Mouse (Mus musculus) right cerebral cortex, postnatal 10 days (tissue): Measurements from ENCODE around the gene Bank1.
"Not testable (repeated sequence)": the region's sequence is repeated elsewhere in the genome, so short reads cannot be mapped to it uniquely, and the experiment has no call there.

Source experiments
- DNase-seq, 2 experiments: peaks; one replicate each; pipeline ENCODE4 v3.0.0; 2021; ENCODE audit warnings: low spot score in 2 of 2

Bank1 gene

GRCm38 (mm10) chr3:136325783-136326182, at the start of gene Bank1:
TSS of gene Bank1 (minus strand) at chr3:136326066.
- peak; percentile 40 to 60 for DNase-seq

DNA sequence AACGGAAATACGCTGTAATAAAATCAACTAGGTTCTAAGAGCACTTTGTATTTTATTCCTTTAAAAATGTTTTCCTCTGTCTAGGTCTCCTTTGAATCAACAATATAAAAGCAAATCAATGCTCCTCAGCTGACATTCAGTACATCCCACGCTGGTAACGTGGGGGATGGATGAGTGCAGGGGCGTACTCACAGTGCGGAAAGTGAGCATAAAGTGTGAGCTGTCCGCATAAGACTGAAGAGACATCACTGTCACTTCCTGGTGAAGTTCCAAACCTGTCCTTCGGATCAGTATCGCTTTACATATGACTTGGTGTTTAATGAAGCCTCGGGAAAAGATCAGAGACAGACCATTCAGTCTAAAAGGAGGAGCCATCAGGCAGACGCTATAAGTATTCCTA, 44.0 kb upstream of the Bank1 start:
- no peak for DNase-seq

DNA sequence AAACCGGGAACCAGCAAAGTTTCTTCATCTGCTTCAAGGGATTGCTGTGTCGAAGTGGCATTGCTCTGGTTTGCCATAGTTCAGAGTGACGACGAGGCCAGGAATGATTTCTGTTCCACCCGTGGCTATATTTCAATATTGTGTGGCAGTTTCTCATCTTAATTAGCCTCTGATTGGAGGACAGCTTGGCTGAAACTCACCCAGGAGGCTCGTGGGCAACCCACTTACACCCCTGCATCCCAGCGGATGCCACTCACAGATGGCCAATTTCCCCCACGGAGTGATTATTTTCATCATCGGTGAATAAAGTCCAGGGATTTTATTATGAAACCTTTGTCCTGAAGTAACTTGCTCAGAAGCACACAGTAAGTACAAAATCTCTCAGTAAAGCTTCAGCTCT, 43.6 kb upstream of the Bank1 start:
- DNase-seq, result no peak

DNA sequence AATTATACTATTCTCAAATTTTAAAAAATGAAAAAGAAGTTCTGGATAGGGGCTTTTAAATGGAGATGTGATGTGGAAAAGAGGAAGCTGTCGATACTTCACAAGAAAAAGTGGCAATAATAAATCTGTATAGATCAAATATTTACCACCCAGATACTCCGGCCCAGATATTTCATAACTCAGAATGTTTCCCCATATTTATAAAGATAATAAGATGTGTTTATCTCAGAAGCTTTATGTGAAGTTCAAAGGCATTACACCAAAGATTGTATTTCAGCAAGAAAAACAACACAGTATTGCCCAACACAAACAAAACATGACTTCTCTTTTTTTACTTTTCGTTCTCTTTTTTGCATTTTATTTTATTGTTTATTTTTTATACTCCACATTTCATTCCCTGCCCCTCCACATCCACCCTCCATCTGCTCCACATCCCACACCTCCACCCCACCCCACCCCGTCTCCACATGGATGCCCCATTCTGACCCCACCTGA, 42.7 kb upstream of the Bank1 start:
- no peak for DNase-seq

DNA sequence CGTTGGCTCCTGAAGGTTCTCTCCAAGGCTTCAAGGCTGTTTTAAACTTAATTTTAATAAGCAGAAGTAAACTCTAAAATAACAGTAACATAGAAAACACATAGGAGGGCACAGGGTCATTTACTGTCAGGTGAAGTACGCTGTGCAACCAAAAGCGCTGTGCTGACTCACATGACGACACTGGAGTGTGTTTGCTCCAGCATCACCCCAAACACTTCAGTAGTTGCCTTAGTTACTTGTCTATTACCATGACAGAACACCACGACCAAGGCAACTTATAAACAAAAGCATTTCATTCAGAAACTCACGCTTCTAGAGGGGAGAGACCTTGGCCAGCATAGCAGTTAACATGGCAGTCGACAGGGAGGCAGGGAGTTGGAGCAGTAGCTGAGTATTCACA, 23.8 kb upstream of the Bank1 start:
- no peak for DNase-seq

- DNase-seq, result no peak
These were observed 22.7 kb upstream of the Bank1 start for GRCm38 (mm10) chr3:136348611-136349010.

DNA sequence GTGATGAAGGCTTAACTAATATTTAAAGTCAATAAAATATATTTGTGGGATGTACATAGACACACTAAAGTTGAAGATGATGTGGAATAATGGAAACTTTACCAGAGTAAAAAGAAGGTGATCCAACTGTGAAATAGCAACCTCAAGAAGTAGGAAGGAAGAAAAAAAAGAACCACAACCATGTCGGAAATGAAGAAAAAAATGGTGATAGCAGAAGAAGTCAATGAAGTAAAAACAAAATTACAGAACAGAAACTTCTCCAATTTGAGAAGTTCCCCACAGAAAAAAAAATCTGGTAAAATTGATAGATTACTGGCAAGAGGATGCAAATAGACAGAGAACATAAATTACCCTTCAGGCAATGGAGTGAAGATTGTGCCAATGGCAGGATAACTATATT, 21.4 kb upstream of the Bank1 start:
- no peak for DNase-seq

DNA sequence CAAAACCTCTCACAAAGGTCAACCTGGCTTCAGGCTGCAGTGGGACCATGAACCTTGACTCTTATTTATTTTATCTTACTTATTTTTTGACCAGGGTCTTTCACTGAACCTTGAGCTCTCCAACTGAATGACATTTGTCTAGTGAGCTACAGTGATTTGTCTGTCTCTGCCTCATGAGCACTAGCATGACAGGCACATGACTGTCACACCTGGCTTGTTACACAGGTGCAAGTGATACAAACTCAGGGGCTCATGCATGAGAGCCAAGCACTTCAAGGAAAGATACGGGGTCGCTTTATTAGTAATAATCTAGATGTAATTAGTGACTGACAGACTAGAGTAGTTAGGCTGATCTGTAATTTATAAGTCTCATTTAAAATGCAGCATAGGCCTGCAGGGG, 16.0 kb upstream of the Bank1 start:
- DNase-seq, result no peak

- no peak for DNase-seq
These were observed 14.0 kb upstream of the Bank1 start for GRCm38 (mm10) chr3:136339896-136340295.

DNA sequence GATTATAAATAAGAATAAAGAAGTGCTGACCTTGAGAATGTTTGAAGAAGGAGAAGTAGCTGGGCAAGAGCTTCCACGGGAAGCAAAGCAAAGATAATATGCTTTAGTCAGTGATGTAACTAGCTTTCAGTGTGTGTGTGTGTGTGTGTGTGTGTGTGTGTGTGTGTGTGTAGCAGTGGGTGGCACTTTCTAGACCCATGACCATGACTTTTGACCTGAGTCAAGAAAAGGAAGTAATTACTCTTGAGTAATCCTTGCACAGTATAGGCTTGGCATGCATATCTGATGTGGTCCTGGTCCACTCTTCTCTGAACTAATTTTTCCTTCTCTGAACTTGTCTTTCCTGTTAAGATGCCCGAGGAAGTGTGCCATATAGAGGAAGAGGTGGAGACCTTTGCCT, 5.3 kb upstream of the Bank1 start:
- DNase-seq, result no peak

- DNase-seq, result no peak
These were observed 4.2 kb upstream of the Bank1 start for GRCm38 (mm10) chr3:136330043-136330442.

DNA sequence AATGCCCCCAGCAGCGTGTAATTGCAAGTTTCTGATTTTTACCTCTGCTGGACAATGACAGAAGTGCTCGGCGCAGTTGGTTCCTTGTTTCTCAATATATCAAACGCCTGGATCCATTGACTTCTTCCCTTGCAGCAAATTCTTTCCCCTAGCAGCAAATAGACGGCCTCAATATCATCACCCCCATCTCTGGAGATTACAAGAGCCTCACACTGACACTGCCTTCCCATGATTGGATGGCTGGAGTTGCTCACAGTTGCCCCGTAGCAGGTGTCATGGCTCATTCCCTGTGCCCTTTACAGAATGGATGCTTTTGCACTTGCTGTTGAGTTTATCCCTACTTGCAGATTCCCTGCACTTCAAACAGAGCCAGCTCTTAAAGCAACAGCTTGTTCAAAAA, 3.3 kb upstream of the Bank1 start:
- DNase-seq, result no peak

- DNase-seq, result not testable (repeated sequence)
These were observed 1.1 kb downstream of the Bank1 start for GRCm38 (mm10) chr3:136324716-136325115.

- DNase-seq, result no peak
These were observed 3.9 kb downstream of the Bank1 start for GRCm38 (mm10) chr3:136321936-136322335.

GRCm38 (mm10) chr3:136308487-136308886, 17.4 kb downstream of the Bank1 start:
- DNase-seq, result no peak

DNA sequence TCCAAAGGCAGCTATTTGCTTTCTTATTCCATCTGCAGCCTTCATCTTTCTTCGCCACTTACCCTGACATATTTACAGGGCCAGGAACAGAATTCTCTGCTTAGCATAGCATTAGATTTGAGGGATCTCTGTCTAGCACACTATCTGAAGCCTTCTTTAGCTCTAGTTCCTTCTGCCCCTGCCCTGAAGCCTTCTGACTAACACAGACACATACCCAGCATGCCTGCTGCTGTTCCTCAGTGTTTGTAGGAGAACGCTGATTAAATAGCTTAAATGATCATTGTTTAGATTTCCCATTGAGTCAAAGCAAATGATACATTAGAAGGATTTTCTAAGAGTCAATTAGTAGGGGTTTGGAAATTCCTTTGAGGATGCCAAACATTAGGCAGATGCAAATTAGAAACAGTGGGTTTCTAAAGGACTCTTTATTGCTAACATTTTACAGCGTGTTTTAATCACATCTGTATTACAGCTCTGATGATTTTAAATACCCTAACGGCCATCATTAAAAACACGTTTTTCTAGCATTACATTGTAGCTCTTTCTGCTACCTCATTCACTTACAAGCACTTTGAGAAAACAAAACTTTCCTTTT, 19.2 kb downstream of the Bank1 start:
- DNase-seq, result no peak

DNA sequence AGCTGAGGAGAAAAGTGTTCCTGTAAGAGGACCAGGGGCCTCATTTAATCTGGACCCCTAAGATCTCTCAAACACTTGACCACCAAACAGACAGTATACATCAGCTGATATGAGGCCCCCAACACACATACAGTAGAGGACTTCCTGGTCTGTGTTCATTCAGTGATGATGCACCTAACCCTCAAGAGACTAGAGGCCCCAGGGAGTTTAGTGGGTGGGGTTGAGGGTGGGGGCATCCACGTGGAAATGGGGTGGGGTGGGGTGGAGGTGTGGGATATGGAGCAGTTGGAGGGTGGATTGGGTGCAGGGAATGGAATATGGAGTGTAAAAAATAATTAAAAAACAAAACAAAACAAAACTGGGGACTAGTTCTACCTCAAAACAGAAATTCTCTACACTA, 23.3 kb downstream of the Bank1 start:
- DNase-seq, result no peak

- not testable (repeated sequence) for DNase-seq
These were observed 25.1 kb downstream of the Bank1 start for GRCm38 (mm10) chr3:136300810-136301209.

DNA sequence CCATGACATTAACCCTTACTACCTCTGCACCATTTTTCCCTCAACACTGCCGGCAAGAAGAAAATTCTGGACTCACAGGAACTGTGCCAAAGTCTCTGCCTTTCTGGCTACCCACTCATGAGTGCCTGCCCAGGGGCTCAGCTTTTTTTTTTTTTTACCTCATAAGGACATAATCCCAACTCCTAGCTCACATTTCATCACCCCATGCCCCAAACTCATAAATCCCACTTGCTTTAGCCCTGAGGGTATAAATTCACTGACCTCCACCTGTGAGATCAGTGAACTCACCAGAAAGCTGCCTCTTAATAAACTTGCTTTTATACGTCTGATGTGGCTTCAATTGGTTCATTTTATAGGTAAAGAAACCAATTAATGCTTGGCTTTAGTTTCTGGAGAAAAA, 28.5 kb downstream of the Bank1 start:
- DNase-seq, result no peak

DNA sequence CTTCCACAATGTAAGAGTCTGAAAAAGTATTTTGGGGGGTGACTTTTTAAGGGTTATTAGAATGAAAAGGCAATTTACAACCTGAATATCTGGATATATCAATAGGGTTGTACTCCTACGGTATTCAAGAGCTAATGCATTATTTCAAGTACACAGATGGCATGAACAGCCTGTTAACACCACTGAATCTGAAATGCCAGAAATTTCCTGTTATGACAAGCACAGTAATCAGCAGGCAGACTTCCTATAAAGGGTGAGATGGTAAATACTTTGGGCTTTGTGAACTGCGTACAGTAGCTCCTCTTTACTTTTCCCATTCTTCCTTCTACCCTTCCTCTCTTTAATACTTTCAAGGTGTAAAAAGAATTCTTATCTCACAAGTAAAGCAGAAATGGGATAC, 30.6 kb downstream of the Bank1 start:
- no peak for DNase-seq

- DNase-seq, result no peak
These were observed 38.0 kb downstream of the Bank1 start for GRCm38 (mm10) chr3:136287883-136288282.

- DNase-seq, result no peak
These were observed 60.8 kb downstream of the Bank1 start for GRCm38 (mm10) chr3:136264969-136265595.

- no peak for DNase-seq
These were observed 68.1 kb downstream of the Bank1 start for GRCm38 (mm10) chr3:136257761-136258160.

GRCm38 (mm10) chr3:136254713-136255112, 71.2 kb downstream of the Bank1 start:
- DNase-seq, result no peak
